Comparison of ENCODE assay signal across 19 mouse cellular contexts in genomic region chr7:92724261-92724660, GRCm38 (mm10). TPM values are rescaled to one million over a fixed set of nuclear protein-coding genes. Genes with fewer than 3 reads are reported as not detected.
DNase-seq lines count a peak whose midpoint lies in the region; ATAC-seq and TF ChIP-seq lines count a peak whose summit lies in the region.
"Had no signal": no experiment of that assay in that cellular context is flagged by ENCODE, and none has a peak within 500 bp of the region (broad histone marks: within the 10 kb centered on the region; RNA-seq: fewer than 3 reads in every experiment).

No protein-coding gene starts in this region.

- 0 out of 2 replicates have a peak, but pooled peaks have one; percentile 39 for ATAC-seq in forebrain, embryonic 16.5 days
- ATAC-seq in forebrain, postnatal 0 days: no peak
- ATAC-seq in hindbrain, embryonic 13.5 days (ENCODE audit: low FRiP score): peak; percentile 72
- ATAC-seq in hindbrain, postnatal 0 days: no peak
- ATAC-seq in midbrain, embryonic 13.5 days: 0 out of 2 replicates have a peak, but pooled peaks have one; percentile 43
- ATAC-seq: activated CD4-positive, CD25-positive, alpha-beta regulatory T cell, adult 4 months had no signal

- no peak for TF ChIP-seq CTCF in forebrain, postnatal 0 days (IDR thresholded peaks at IDR 0.05; ENCODE audit: low read depth)
- TF ChIP-seq CTCF in hindbrain, postnatal 0 days (IDR thresholded peaks at IDR 0.05; ENCODE audit: low read depth): no peak
- no peak for TF ChIP-seq CTCF in MEL (IDR thresholded peaks at IDR 0.05 in 2 of 3, conservative IDR thresholded peaks at IDR 0.05 in 1 of 3; ENCODE audit: control insufficient read depth in 1 of 3, insufficient read depth in 1 of 3, low read depth in 2 of 3, low read length in 3 of 3, poor library complexity in 1 of 3, severe bottlenecking in 1 of 3)

- no peak for TF ChIP-seq RAD21 in MEL (IDR thresholded peaks at IDR 0.05; ENCODE audit: low read depth, low read length)

- DNase-seq in forebrain, postnatal 0 days: no peak
- DNase-seq in hindbrain, postnatal 0 days (ENCODE audit: low spot score): no peak
- DNase-seq in midbrain, embryonic 10.5 days (ENCODE audit: low spot score): no peak
- no peak for DNase-seq in MEL (ENCODE audit: low read depth, low spot score)
- DNase-seq in thymus, postnatal 25 days: no peak
- DNase-seq: adrenal gland, adult 8-10 months; cerebellum, adult 11-12 months; cerebellum, adult 2 months; cerebellum, adult 9-10 months; cerebellum, postnatal 10 days; cerebellum, postnatal 25 days had no signal

- TF ChIP-seq EP300 in MEL (IDR thresholded peaks at IDR 0.05; ENCODE audit: low read depth in 1 of 2, low read length in 2 of 2): no peak

- no peak overlapping the region for H3K9ac ChIP-seq in forebrain, embryonic 16.5 days (replicated peaks; ENCODE audit: low read depth, low read length)
- H3K9ac ChIP-seq in forebrain, postnatal 0 days: no peak overlapping the region
- H3K9ac ChIP-seq in hindbrain, embryonic 13.5 days: no peak overlapping the region
- H3K9ac ChIP-seq in hindbrain, postnatal 0 days (replicated peaks; ENCODE audit: low read length): no peak overlapping the region
- H3K9ac ChIP-seq in midbrain, embryonic 13.5 days (replicated peaks): no peak overlapping the region
- H3K9ac ChIP-seq in MEL (ENCODE audit: control insufficient read depth, low read depth, low read length, poor library complexity, severe bottlenecking): no peak overlapping the region
- H3K9ac ChIP-seq: embryonic facial prominence, embryonic 12.5 days; forebrain, embryonic 12.5 days; forebrain, embryonic 15.5 days had no signal

- no peak overlapping the region for H3K4me2 ChIP-seq in forebrain, embryonic 16.5 days (ENCODE audit: low read length)
- H3K4me2 ChIP-seq in forebrain, postnatal 0 days (ENCODE audit: low read depth): no peak overlapping the region
- H3K4me2 ChIP-seq in hindbrain, embryonic 13.5 days: no peak overlapping the region
- H3K4me2 ChIP-seq in hindbrain, postnatal 0 days (ENCODE audit: low read depth, low read length): no peak overlapping the region
- H3K4me2 ChIP-seq in midbrain, embryonic 13.5 days (replicated peaks): no peak overlapping the region
- H3K4me2 ChIP-seq: embryonic facial prominence, embryonic 12.5 days; forebrain, embryonic 12.5 days; forebrain, embryonic 15.5 days had no signal

- TF ChIP-seq POLR2A in MEL (IDR thresholded peaks at IDR 0.05; ENCODE audit: control insufficient read depth in 1 of 2, insufficient read depth in 1 of 2, low read depth in 1 of 2, low read length in 2 of 2, poor library complexity in 1 of 2): no peak

- no peaks in the 10 kb centered on the region for H3K36me3 ChIP-seq in forebrain, embryonic 16.5 days (ENCODE audit: control insufficient read depth, insufficient read depth)
- no peaks in the 10 kb centered on the region for H3K36me3 ChIP-seq in forebrain, postnatal 0 days (ENCODE audit: insufficient read depth)
- H3K36me3 ChIP-seq in hindbrain, embryonic 13.5 days: no peaks in the 10 kb centered on the region
- no peaks in the 10 kb centered on the region for H3K36me3 ChIP-seq in hindbrain, postnatal 0 days (ENCODE audit: insufficient read depth, low read length)
- no peaks in the 10 kb centered on the region for H3K36me3 ChIP-seq in midbrain, embryonic 13.5 days
- no peaks in the 10 kb centered on the region for H3K36me3 ChIP-seq in midbrain, embryonic 10.5 days
- peaks cover 0 to 5% of the 10 kb centered on the region in 2 experiments; a peak in 2 of 4 replicates for H3K36me3 ChIP-seq in MEL (ENCODE audit: control insufficient read depth in 1 of 2, insufficient read depth in 2 of 2, low read length in 2 of 2)
- H3K36me3 ChIP-seq: embryonic facial prominence, embryonic 10.5 days; embryonic facial prominence, embryonic 12.5 days; forebrain, embryonic 12.5 days; forebrain, embryonic 15.5 days had no signal

- H3K27me3 ChIP-seq in forebrain, embryonic 16.5 days (replicated peaks; ENCODE audit: control insufficient read depth, insufficient read depth, low read length): no peaks in the 10 kb centered on the region
- H3K27me3 ChIP-seq in forebrain, postnatal 0 days (ENCODE audit: insufficient read depth, low read length): no peaks in the 10 kb centered on the region
- H3K27me3 ChIP-seq in hindbrain, embryonic 13.5 days: no peaks in the 10 kb centered on the region
- H3K27me3 ChIP-seq in hindbrain, postnatal 0 days (ENCODE audit: insufficient read depth, low read length): no peaks in the 10 kb centered on the region
- H3K27me3 ChIP-seq in midbrain, embryonic 13.5 days: no peaks in the 10 kb centered on the region
- H3K27me3 ChIP-seq in midbrain, embryonic 10.5 days (ENCODE audit: low read depth, poor library complexity, severe bottlenecking): no peaks in the 10 kb centered on the region
- H3K27me3 ChIP-seq in MEL (ENCODE audit: control insufficient read depth in 1 of 2, insufficient read depth in 2 of 2, low read length in 2 of 2): 0 out of 4 replicates have a peak, but pooled peaks cover 0 to 2% of the 10 kb centered on the region in 2 experiments
- H3K27me3 ChIP-seq: embryonic facial prominence, embryonic 12.5 days; forebrain, embryonic 12.5 days; forebrain, embryonic 15.5 days had no signal

- no peaks in the 10 kb centered on the region for H3K4me1 ChIP-seq in forebrain, embryonic 16.5 days (replicated peaks; ENCODE audit: control insufficient read depth, insufficient read depth, low read length)
- no peaks in the 10 kb centered on the region for H3K4me1 ChIP-seq in forebrain, postnatal 0 days (ENCODE audit: insufficient read depth)
- H3K4me1 ChIP-seq in hindbrain, embryonic 13.5 days (replicated peaks): peaks cover 3% of the 10 kb centered on the region; the same call in 1 of the 2 replicates
- H3K4me1 ChIP-seq in hindbrain, postnatal 0 days (ENCODE audit: insufficient read depth, low read length): no peaks in the 10 kb centered on the region
- peaks cover 6% of the 10 kb centered on the region for H3K4me1 ChIP-seq in midbrain, embryonic 13.5 days (replicated peaks)
- H3K4me1 ChIP-seq in midbrain, embryonic 10.5 days: peaks cover 8% of the 10 kb centered on the region; the same call in 1 of the 2 replicates
- H3K4me1 ChIP-seq in MEL (ENCODE audit: control insufficient read depth in 1 of 2, insufficient read depth in 2 of 2, low read length in 2 of 2): peaks cover 2 to 4% of the 10 kb centered on the region in 2 experiments; a peak in 3 of 4 replicates
- H3K4me1 ChIP-seq: embryonic facial prominence, embryonic 10.5 days; embryonic facial prominence, embryonic 12.5 days; forebrain, embryonic 15.5 days had no signal

- H3K9me3 ChIP-seq in forebrain, embryonic 16.5 days (ENCODE audit: control insufficient read depth, low read length): no peaks in the 10 kb centered on the region
- no peaks in the 10 kb centered on the region for H3K9me3 ChIP-seq in forebrain, postnatal 0 days (ENCODE audit: low read length)
- H3K9me3 ChIP-seq in hindbrain, embryonic 13.5 days: no peaks in the 10 kb centered on the region
- H3K9me3 ChIP-seq in hindbrain, postnatal 0 days (ENCODE audit: low read length): no peaks in the 10 kb centered on the region
- H3K9me3 ChIP-seq in midbrain, embryonic 13.5 days: no peaks in the 10 kb centered on the region
- no peaks in the 10 kb centered on the region for H3K9me3 ChIP-seq in midbrain, embryonic 10.5 days (replicated peaks)
- H3K9me3 ChIP-seq in MEL (replicated peaks; ENCODE audit: insufficient read depth, low read length): no peaks in the 10 kb centered on the region
- H3K9me3 ChIP-seq: embryonic facial prominence, embryonic 10.5 days; embryonic facial prominence, embryonic 12.5 days; forebrain, embryonic 12.5 days; forebrain, embryonic 15.5 days had no signal

- no peaks in the 10 kb centered on the region for H3K79me2 ChIP-seq in MEL (ENCODE audit: control insufficient read depth, insufficient read depth, low read length, poor library complexity)

- no peak overlapping the region for H3K27ac ChIP-seq in forebrain, embryonic 16.5 days (ENCODE audit: low read length)
- H3K27ac ChIP-seq in forebrain, postnatal 0 days (ENCODE audit: low read depth, low read length): no peak overlapping the region
- no peak overlapping the region for H3K27ac ChIP-seq in hindbrain, embryonic 13.5 days
- H3K27ac ChIP-seq in hindbrain, postnatal 0 days: no peak overlapping the region
- H3K27ac ChIP-seq in midbrain, embryonic 13.5 days: no peak overlapping the region
- H3K27ac ChIP-seq in midbrain, embryonic 10.5 days (replicated peaks): no peak overlapping the region
- no peak overlapping the region for H3K27ac ChIP-seq in MEL (ENCODE audit: control insufficient read depth, low read depth, low read length)
- H3K27ac ChIP-seq: embryonic facial prominence, embryonic 10.5 days; embryonic facial prominence, embryonic 12.5 days; forebrain, embryonic 12.5 days; forebrain, embryonic 15.5 days had no signal

- 74% methylated on average over 4 of the region's 4 CpGs for WGBS in forebrain, embryonic 16.5 days
- 76% methylated on average over 4 of the region's 4 CpGs for WGBS in forebrain, postnatal 0 days
- 75% methylated on average over 4 of the region's 4 CpGs for WGBS in hindbrain, embryonic 13.5 days
- WGBS in hindbrain, postnatal 0 days: 69% methylated on average over 4 of the region's 4 CpGs
- WGBS in midbrain, embryonic 13.5 days: 81% methylated on average over 4 of the region's 4 CpGs
- 80% methylated on average over 4 of the region's 4 CpGs for WGBS in midbrain, embryonic 10.5 days

- no peak overlapping the region for H3K4me3 ChIP-seq in forebrain, embryonic 16.5 days (replicated peaks; ENCODE audit: low read length)
- no peak overlapping the region for H3K4me3 ChIP-seq in forebrain, postnatal 0 days (ENCODE audit: low read depth, low read length)
- H3K4me3 ChIP-seq in hindbrain, embryonic 13.5 days: no peak overlapping the region
- no peak overlapping the region for H3K4me3 ChIP-seq in hindbrain, postnatal 0 days (ENCODE audit: low read length)
- no peak overlapping the region for H3K4me3 ChIP-seq in midbrain, embryonic 13.5 days (replicated peaks)
- no peak overlapping the region for H3K4me3 ChIP-seq in midbrain, embryonic 10.5 days
- no peak overlapping the region for H3K4me3 ChIP-seq in MEL (ENCODE audit: control insufficient read depth in 1 of 2, insufficient read depth in 1 of 2, low read depth in 2 of 2, low read length in 2 of 2)
- H3K4me3 ChIP-seq: embryonic facial prominence, embryonic 10.5 days; embryonic facial prominence, embryonic 12.5 days; forebrain, embryonic 12.5 days; forebrain, embryonic 15.5 days had no signal

RNA-seq across cellular contexts. Expression of gene Rab30, which starts 17.1 kb away (rescaled TPM):
- 20.1 and 23.8 TPM in 2 replicates for polyA plus RNA-seq in forebrain, embryonic 16.5 days (2015; fragmentation: Nextera tagmentation; extraction: Ambion mirVana)
- total RNA-seq in forebrain, postnatal 0 days (2014; rRNA removed): 25.3 and 36.1 TPM in 2 replicates
- polyA plus RNA-seq in forebrain, postnatal 0 days (2015; fragmentation: Nextera tagmentation; extraction: Ambion mirVana): 14.7 and 15.0 TPM in 2 replicates
- polyA plus RNA-seq in hindbrain, embryonic 13.5 days (2015; fragmentation: Nextera tagmentation; extraction: Ambion mirVana): 19.9 and 22.3 TPM in 2 replicates
- total RNA-seq in hindbrain, postnatal 0 days (2014; rRNA removed): 33.2 and 37.0 TPM in 2 replicates
- polyA plus RNA-seq in hindbrain, postnatal 0 days (2015; fragmentation: Nextera tagmentation; extraction: Ambion mirVana): 17.8 and 21.8 TPM in 2 replicates
- 21.6 and 22.4 TPM in 2 replicates for polyA plus RNA-seq in midbrain, embryonic 13.5 days (2015; fragmentation: Nextera tagmentation; extraction: Ambion mirVana)
- polyA plus RNA-seq in midbrain, embryonic 10.5 days (2016; fragmentation: Nextera tagmentation; extraction: Ambion mirVana): 15.1 and 18.1 TPM in 2 replicates
- 0.62 and 1.3 TPM in 2 replicates for total RNA-seq in MEL (2012; rRNA removed)
- polyA plus RNA-seq in MEL (2012; ENCODE audit: insufficient read depth in 1 of 2, insufficient read length in 2 of 2, low read depth in 1 of 2, low replicate concordance in 2 of 2, missing spikeins in 1 of 2): 1 to 10 TPM in 1 of 2 experiments, not detected in 1; 1.3 TPM

RNA-seq across cellular contexts. Expression of gene Pcf11, which starts 54.5 kb away (rescaled TPM):
- polyA plus RNA-seq in forebrain, embryonic 16.5 days (2015; fragmentation: Nextera tagmentation; extraction: Ambion mirVana): 24.5 and 27.3 TPM in 2 replicates
- total RNA-seq in forebrain, postnatal 0 days (2014; rRNA removed): 41.9 and 52.5 TPM in 2 replicates
- polyA plus RNA-seq in forebrain, postnatal 0 days (2015; fragmentation: Nextera tagmentation; extraction: Ambion mirVana): 13.2 and 14.3 TPM in 2 replicates
- polyA plus RNA-seq in hindbrain, embryonic 13.5 days (2015; fragmentation: Nextera tagmentation; extraction: Ambion mirVana): 22.2 and 23.1 TPM in 2 replicates
- total RNA-seq in hindbrain, postnatal 0 days (2014; rRNA removed): 31.3 and 35.2 TPM in 2 replicates
- polyA plus RNA-seq in hindbrain, postnatal 0 days (2015; fragmentation: Nextera tagmentation; extraction: Ambion mirVana): 14.4 and 15.2 TPM in 2 replicates
- polyA plus RNA-seq in midbrain, embryonic 13.5 days (2015; fragmentation: Nextera tagmentation; extraction: Ambion mirVana): 24.6 and 25.3 TPM in 2 replicates
- polyA plus RNA-seq in midbrain, embryonic 10.5 days (2016; fragmentation: Nextera tagmentation; extraction: Ambion mirVana): 16.4 and 18.3 TPM in 2 replicates
- total RNA-seq in MEL (2012; rRNA removed): 24.7 and 25.6 TPM in 2 replicates
- 10 to 100 TPM; 34.0 to 60.3 TPM for polyA plus RNA-seq in MEL (2012; ENCODE audit: insufficient read depth in 1 of 2, insufficient read length in 2 of 2, low read depth in 1 of 2, low replicate concordance in 2 of 2, missing spikeins in 1 of 2)

Comparison
In these comparisons a context has a peak if more than half of its experiments do, and no peak if none do; other contexts are left out.
1. ATAC-seq: peak in forebrain, embryonic 16.5 days (single experiment), hindbrain, embryonic 13.5 days (single experiment) and midbrain, embryonic 13.5 days (single experiment); none in forebrain, postnatal 0 days (single experiment) and hindbrain, postnatal 0 days (single experiment).